Mouse (Mus musculus) midbrain, embryonic 10.5 days (tissue): Measurements from ENCODE around the gene Scarb1. TPM values are rescaled to one million over a fixed set of nuclear protein-coding genes. Genes with fewer than 3 reads are reported as not detected.

Source experiments
- DNase-seq: peaks from one replicate; pipeline ENCODE4 v3.0.0-alpha.2; 2017; ENCODE audit warnings: low spot score
- H3K27ac ChIP-seq: fragments of 300-500 bp; sonication (generic); replicated peaks from 2 replicates; pipeline ENCODE4 v1.5.1; 2016; ENCODE audit warnings: mild to moderate bottlenecking
- H3K27me3 ChIP-seq: fragments of 300-500 bp; sonication (generic); 2 replicates; pipeline ENCODE4 v1.6.1; 2016; ENCODE audit warnings: low read depth, mild to moderate bottlenecking; ENCODE audit not compliant: poor library complexity, severe bottlenecking
- H3K36me3 ChIP-seq: fragments of 300-500 bp; sonication (generic); 2 replicates; pipeline ENCODE4 v1.6.1; 2016; ENCODE audit warnings: mild to moderate bottlenecking, moderate library complexity
- H3K4me1 ChIP-seq: fragments of 300-500 bp; sonication (generic); 2 replicates; pipeline ENCODE4 v1.6.1; 2016
- H3K4me3 ChIP-seq: fragments of 300-500 bp; sonication (generic); 2 replicates; pipeline ENCODE4 v1.5.1; 2016; ENCODE audit warnings: mild to moderate bottlenecking, moderate library complexity
- H3K9me3 ChIP-seq: fragments of 300-500 bp; sonication (generic); replicated peaks from 2 replicates; pipeline ENCODE4 v1.6.1; 2016; ENCODE audit warnings: mild to moderate bottlenecking
- WGBS: fragments of 180-500 bp; shearing (Covaris S2); methylation state at CpG from one replicate; pipeline ENCODE4 v1.1.7; 2016; 5-methylcytosine and 5-hydroxymethylcytosine counted together
- polyA plus RNA-seq: library from polyadenylated mRNA; unstranded; fragments of >200 nt; fragmentation: Nextera tagmentation; extraction: Ambion mirVana; gene quantifications from 2 replicates; pipeline ENCODE4 v1.2.1, GENCODE M21; 2016

The Scarb1 gene
- polyA plus RNA-seq, 1 experiment from 2014 or later: 52.3 TPM

- DNase-seq: no peak
- Histone ChIP-seq H3K27me3 (no peaks in the 10 kb centered on the region), H3K9me3 (no peaks in the 10 kb centered on the region), H3K4me3 (no peak overlapping the region), H3K27ac (no peak overlapping the region), H3K4me1 (peaks cover 41% of the 10 kb centered on the region), H3K36me3 (peaks cover 12% of the 10 kb centered on the region)
- WGBS: 92% methylated on average over 13 of the region's 13 CpGs
Observed at GRCm38 (mm10) chr5:125306824-125307223, 34.1 kb downstream of the Scarb1 start.

GRCm38 (mm10) chr5:125306372-125306771, 34.5 kb downstream of the Scarb1 start:
- Histone ChIP-seq H3K36me3 (peaks cover 16% of the 10 kb centered on the region), H3K27ac (no peak overlapping the region), H3K9me3 (no peaks in the 10 kb centered on the region), H3K27me3 (no peaks in the 10 kb centered on the region), H3K4me1 (peaks cover 41% of the 10 kb centered on the region), H3K4me3 (no peak overlapping the region)
- no peak for DNase-seq
- WGBS: 87% methylated on average over 7 of the region's 7 CpGs

GRCm38 (mm10) chr5:125305229-125306081, 35.4 kb downstream of the Scarb1 start:
- 58% methylated on average over 14 of the region's 14 CpGs for WGBS
- Histone ChIP-seq H3K4me3 (no peak overlapping the region), H3K27me3 (no peaks in the 10 kb centered on the region), H3K27ac (peak overlapping the region; percentile 28), H3K36me3 (peaks cover 24% of the 10 kb centered on the region), H3K4me1 (peaks cover 36% of the 10 kb centered on the region), H3K9me3 (no peaks in the 10 kb centered on the region)
- no peak for DNase-seq

- H3K27ac ChIP-seq: 0 out of 2 replicates have a peak overlapping the region, but pooled peaks have one; percentile 0
- H3K4me1 ChIP-seq: peaks cover 30% of the 10 kb centered on the region
- no peaks in the 10 kb centered on the region for H3K27me3 ChIP-seq
- peaks cover 35% of the 10 kb centered on the region for H3K36me3 ChIP-seq
- peak; percentile 82 for DNase-seq
- H3K4me3 ChIP-seq: peak overlapping the region; percentile 20
- no peaks in the 10 kb centered on the region for H3K9me3 ChIP-seq
- WGBS: 20% methylated on average over 18 of the region's 18 CpGs
Observed at GRCm38 (mm10) chr5:125304245-125304856, 36.5 kb downstream of the Scarb1 start.

GRCm38 (mm10) chr5:125303055-125303454, 37.8 kb downstream of the Scarb1 start:
- Histone ChIP-seq H3K36me3 (peaks cover 48% of the 10 kb centered on the region), H3K4me3 (no peak overlapping the region)
- 97% methylated on average over 6 of the region's 6 CpGs for WGBS

GRCm38 (mm10) chr5:125298234-125298633, 42.7 kb downstream of the Scarb1 start:
- DNase-seq: no peak
- WGBS: 92% methylated on average over 9 of the region's 9 CpGs
- H3K4me3 ChIP-seq: no peak overlapping the region
- no peaks in the 10 kb centered on the region for H3K27me3 ChIP-seq
- H3K4me1 ChIP-seq: peaks cover 6% of the 10 kb centered on the region
- no peak overlapping the region for H3K27ac ChIP-seq
- H3K36me3 ChIP-seq: peaks cover 93% of the 10 kb centered on the region
- peaks cover 16% of the 10 kb centered on the region; the same call in 1 of the 2 replicates for H3K9me3 ChIP-seq

More at GRCm38 (mm10) chr5:125303055-125303454, 37.8 kb downstream of the Scarb1 start:
- DNase-seq: no peak
- Histone ChIP-seq H3K27me3 (no peaks in the 10 kb centered on the region), H3K9me3 (no peaks in the 10 kb centered on the region), H3K27ac (no peak overlapping the region), H3K4me1 (peaks cover 30% of the 10 kb centered on the region)

GRCm38 (mm10) chr5:125297171-125297570, 43.7 kb downstream of the Scarb1 start:
- no peak overlapping the region for H3K4me3 ChIP-seq
- 92% methylated on average over 7 of the region's 7 CpGs for WGBS
- no peaks in the 10 kb centered on the region for H3K4me1 ChIP-seq
- H3K9me3 ChIP-seq: peaks cover 16% of the 10 kb centered on the region; the same call in 1 of the 2 replicates
- no peak for DNase-seq
- H3K36me3 ChIP-seq: peaks cover 94% of the 10 kb centered on the region
- no peak overlapping the region for H3K27ac ChIP-seq
- H3K27me3 ChIP-seq: no peaks in the 10 kb centered on the region

- 74% methylated on average over 7 of the region's 7 CpGs for WGBS
- H3K27me3 ChIP-seq: no peaks in the 10 kb centered on the region
- peaks cover 16% of the 10 kb centered on the region; the same call in 1 of the 2 replicates for H3K9me3 ChIP-seq
- DNase-seq: no peak
- no peaks in the 10 kb centered on the region for H3K4me1 ChIP-seq
- no peak overlapping the region for H3K4me3 ChIP-seq
- peaks cover 83% of the 10 kb centered on the region for H3K36me3 ChIP-seq
- no peak overlapping the region for H3K27ac ChIP-seq
Observed at GRCm38 (mm10) chr5:125292951-125293350, 47.9 kb downstream of the Scarb1 start.

- H3K27ac ChIP-seq: no peak overlapping the region
- no peaks in the 10 kb centered on the region for H3K4me1 ChIP-seq
- DNase-seq: no peak
- H3K4me3 ChIP-seq: no peak overlapping the region
- H3K9me3 ChIP-seq: peaks cover 14% of the 10 kb centered on the region; the same call in 1 of the 2 replicates
- 88% methylated on average over 8 of the region's 8 CpGs for WGBS
- H3K27me3 ChIP-seq: no peaks in the 10 kb centered on the region
- peaks cover 80% of the 10 kb centered on the region for H3K36me3 ChIP-seq
Observed at GRCm38 (mm10) chr5:125291895-125292294, 49.0 kb downstream of the Scarb1 start.

- 91% methylated on average over 10 of the region's 10 CpGs for WGBS
Observed at GRCm38 (mm10) chr5:125291387-125291786, 49.5 kb downstream of the Scarb1 start.

GRCm38 (mm10) chr5:125287053-125287655, 53.7 kb downstream of the Scarb1 start:
- no peaks in the 10 kb centered on the region for H3K27me3 ChIP-seq
- H3K9me3 ChIP-seq: no peaks in the 10 kb centered on the region
- H3K36me3 ChIP-seq: peaks cover 54% of the 10 kb centered on the region
- peaks cover 11% of the 10 kb centered on the region for H3K4me1 ChIP-seq
- H3K4me3 ChIP-seq: no peak overlapping the region
- H3K27ac ChIP-seq: no peak overlapping the region
- 95% methylated on average over 9 of the region's 9 CpGs for WGBS
- no peak for DNase-seq

More at GRCm38 (mm10) chr5:125291387-125291786, 49.5 kb downstream of the Scarb1 start:
- H3K4me1 ChIP-seq: no peaks in the 10 kb centered on the region
- peaks cover 9% of the 10 kb centered on the region; the same call in 1 of the 2 replicates for H3K9me3 ChIP-seq
- no peak overlapping the region for H3K27ac ChIP-seq
- H3K4me3 ChIP-seq: no peak overlapping the region
- no peaks in the 10 kb centered on the region for H3K27me3 ChIP-seq
- H3K36me3 ChIP-seq: peaks cover 80% of the 10 kb centered on the region
- no peak for DNase-seq

GRCm38 (mm10) chr5:125286090-125286489, 54.8 kb downstream of the Scarb1 start:
- WGBS: 95% methylated on average over 11 of the region's 11 CpGs
- Histone ChIP-seq H3K9me3 (no peaks in the 10 kb centered on the region), H3K27me3 (no peaks in the 10 kb centered on the region), H3K36me3 (peaks cover 44% of the 10 kb centered on the region), H3K27ac (no peak overlapping the region), H3K4me3 (no peak overlapping the region), H3K4me1 (peaks cover 11% of the 10 kb centered on the region)
- DNase-seq: no peak
